Mouse (Mus musculus) ES-CJ7 (cell line): ENCODE measurements around the gene Auts2.

Experiments used
- DNase-seq: peaks from one replicate; pipeline ENCODE4 v3.0.0; 2011; ENCODE audit warnings: low read depth, low spot score

Auts2 gene

DNA sequence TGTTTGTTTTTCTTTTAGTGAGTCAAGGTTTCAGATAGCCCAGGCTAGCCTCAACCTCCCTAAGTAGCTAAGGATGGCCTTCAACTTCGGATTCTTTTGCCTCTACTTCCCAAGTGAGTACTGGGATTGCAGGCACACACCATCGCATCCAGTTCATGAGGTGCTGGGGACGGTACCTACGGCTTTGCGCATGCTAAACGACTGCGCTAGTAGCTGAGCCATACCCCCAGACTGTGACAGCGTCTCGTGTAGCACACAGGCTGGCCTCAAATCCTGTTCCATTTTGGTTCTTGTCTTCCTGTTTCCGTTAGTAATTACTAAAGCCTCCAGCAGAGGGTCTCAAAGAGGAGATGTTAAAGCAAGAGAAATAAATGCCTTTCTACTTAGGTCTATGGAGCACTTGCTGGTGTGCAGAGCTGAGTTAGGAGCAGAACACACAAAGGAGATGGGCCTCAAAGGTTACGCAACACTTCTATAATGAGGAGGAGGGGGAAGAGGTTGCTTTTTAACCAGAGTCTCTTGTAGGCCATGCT is 967.3 kb downstream of the Auts2 start:
- DNase-seq: peak; percentile 50

DNA sequence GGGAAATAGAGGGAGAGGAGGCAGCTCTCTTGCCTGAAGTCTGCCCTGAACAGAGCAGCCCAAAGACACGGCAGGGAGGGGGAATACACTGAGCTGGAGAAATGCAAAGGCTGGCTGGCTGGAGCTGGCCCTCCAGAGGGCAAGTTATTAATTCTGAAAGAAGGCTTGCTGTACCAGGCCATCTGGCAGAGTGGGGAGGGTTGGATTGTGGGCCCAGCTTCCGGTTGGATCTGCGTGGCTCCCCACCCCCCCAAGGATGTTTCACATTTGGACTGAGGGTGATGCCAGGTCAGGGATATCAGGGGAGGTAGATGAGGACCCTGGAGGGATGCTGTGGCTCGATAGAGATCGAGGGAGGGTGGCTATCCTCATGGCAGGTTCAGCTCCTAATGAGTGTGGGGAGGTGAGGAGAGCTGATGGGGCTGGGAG is 968.0 kb downstream of the Auts2 start:
- no peak for DNase-seq

GRCm38 (mm10) chr5:131574469-131575085 is 968.6 kb downstream of the Auts2 start:
- DNase-seq: no peak

- DNase-seq: peak; percentile 22
Measured at GRCm38 (mm10) chr5:131573296-131574177, 969.6 kb downstream of the Auts2 start.

- DNase-seq: no peak
Measured at GRCm38 (mm10) chr5:131566032-131566431, 977.1 kb downstream of the Auts2 start.

- DNase-seq: peak; percentile 93
Measured at GRCm38 (mm10) chr5:131563630-131564252, 979.4 kb downstream of the Auts2 start.

GRCm38 (mm10) chr5:131560773-131561560 is 982.2 kb downstream of the Auts2 start:
- DNase-seq: no peak

GRCm38 (mm10) chr5:131558403-131559174 is 984.6 kb downstream of the Auts2 start:
- DNase-seq: no peak

- DNase-seq: peak; percentile 60
Measured at GRCm38 (mm10) chr5:131557591-131558385, 985.4 kb downstream of the Auts2 start.

DNA sequence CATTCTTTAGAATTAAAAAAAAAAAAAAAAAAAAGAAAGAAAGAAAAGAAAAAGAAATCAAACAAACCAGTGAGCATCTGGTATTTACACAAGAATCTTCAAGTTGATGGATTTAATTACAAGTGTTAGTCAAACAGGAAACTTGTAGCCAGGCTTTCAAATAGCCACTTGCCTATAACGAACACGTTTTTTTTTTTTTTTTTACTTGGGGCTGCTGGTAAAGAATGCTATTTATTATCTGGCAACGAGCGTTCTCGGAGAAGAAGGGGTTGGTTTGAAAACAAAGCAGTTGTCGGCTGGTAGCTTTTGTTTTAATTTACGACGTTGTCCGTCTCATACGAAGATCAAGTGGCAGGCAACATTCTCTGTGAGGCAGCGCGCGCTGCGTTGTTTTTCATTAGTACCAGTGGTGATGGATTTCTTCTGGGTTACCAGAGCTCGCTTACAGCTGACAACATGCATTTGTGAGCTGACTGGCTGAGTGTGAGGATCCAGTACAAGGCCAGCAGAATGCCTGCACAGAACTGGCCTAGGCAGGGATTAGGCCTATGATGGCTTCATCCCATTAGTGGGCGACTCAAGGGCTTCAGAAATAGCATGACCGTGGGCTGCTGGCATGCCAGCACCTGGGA is 994.1 kb downstream of the Auts2 start:
- DNase-seq: no peak

DNA sequence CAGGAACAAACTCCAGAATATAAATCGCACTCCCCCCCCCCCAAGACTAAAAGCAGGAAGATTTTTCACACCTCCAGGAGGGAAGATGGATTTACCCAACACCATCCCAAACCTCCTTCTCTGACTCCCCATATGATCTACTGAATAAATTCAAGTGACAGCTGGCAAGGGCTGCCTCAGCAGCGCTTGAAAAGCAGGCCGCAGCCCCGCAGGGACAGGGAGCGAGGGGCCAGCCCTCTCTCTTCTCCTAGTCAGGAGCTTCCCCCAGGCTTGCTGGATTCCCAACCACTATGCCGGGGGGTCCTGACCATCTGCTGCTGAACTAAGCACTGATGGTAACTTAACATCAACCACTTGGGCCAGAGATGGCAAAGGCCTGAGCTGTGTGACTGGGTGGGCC is 995.2 kb downstream of the Auts2 start:
- no peak for DNase-seq

DNA sequence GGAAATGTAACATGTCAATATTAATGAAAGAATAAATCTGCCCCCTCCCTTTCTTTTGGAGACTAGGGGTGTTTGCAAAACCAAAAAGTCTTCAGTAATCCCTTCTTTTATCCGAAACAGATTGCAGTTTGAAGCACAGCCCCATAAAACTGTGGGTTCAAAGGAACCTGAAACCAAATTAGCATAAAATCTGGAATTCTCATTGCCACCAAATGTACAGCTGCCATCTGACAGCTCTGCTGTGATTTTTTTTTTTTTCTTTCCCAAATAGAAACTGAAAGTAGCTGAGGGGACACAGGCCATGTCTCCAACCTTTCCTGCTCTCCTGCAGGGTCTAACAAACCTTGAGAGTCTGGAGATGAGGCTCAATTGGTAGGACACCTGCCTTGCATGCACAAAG is 996.7 kb downstream of the Auts2 start:
- DNase-seq: no peak

GRCm38 (mm10) chr5:131544381-131544780 is 998.8 kb downstream of the Auts2 start:
- DNase-seq: no peak

DNA sequence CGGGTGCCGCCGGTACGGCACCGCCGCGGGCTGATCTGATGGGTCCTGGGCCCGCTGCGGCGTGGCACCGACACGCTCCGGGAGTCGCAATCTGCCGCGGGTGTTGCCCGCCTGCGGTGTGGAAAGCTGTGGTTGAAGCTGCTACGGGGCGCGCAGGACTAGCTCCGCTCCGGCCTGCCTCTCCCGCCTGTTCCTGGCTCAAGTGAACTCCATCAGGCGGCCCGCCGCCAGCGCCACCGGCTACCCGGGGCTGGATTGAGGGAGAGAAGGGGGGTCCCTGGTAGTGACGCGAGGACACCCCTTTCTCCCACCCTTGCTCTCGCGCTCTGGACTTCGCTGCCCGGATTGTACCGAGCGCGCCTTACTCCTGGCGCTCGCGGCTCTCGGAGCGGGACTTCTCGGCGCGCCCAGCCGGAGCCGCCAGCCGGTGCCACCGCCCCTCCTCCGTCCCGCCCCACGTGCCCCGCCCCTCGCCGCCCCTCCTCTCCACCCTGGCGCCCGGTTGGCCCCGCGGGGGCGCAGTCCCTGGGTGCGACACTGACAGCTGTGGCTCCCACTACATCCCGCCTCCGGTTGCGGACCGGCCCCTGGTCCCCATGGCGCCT is 1004.7 kb downstream of the Auts2 start:
- DNase-seq: peak; percentile 66

DNA sequence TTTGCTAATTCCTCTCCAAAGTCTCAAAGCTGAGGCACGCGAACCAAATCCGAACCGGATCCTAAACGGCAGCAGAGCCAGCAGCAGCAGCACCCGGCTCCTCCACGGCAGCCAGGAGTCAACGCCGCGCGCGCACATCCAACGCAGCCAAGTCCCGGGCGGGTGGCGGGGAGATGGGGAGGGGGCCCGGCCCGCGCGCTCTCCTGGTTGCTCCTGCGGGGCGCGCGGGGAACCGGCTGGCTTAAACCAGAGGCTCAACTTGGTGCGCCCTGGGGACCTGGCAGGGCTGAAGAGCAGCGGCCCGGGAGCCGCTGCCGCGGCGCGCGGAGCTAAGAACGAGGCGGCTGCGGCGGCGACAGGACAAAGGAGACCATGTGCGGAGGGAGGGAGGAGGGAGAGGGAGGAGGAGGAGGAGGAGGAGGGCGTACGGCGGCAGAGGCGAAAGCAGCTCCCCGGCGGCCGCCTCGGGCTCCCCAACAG is 1005.3 kb downstream of the Auts2 start:
- DNase-seq: peak; percentile 57

GRCm38 (mm10) chr5:131537155-131537830 is 1005.9 kb downstream of the Auts2 start:
- peak; percentile 72 for DNase-seq

DNA sequence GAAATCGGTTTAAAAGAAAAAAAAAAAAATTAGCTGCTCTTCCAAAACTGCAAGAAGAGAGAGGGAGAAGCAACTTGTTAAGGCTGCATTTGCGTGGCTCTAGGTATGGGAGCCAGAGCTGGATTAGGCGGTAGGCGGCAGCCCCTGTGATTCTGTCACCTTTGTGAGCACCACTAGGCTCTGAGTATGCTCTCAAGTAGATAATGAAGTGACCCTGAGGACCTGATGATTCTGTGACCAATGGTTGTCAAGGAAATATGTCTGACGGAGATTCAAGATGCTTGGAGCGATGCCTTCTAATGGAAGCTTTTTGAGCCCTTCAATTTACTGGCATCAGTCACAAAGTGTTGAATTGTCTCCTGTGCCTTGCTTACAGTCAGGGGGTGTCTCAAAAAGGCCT is 1007.4 kb downstream of the Auts2 start:
- DNase-seq: no peak

DNA sequence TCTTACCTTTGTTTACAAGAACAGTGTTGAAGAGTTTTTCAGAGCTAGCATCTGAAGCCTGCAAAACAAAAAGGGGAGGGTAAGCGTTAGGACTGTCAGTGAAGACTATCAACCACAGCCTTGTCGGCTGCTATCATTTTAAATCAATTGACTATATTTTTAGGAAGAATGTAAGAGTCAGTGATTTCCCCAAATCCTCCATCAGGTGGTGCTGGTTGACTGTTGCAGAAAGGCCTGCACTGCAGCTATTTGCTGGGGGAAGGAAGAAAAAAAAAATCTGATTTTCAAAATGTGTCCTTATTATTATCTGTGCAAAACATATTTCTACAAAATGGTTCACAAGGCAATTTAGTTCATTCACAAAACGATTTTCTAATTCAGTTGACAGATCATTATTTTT is 1009.3 kb downstream of the Auts2 start:
- peak; percentile 46 for DNase-seq
